Mouse (Mus musculus): Measurements from ENCODE around the gene Olfr1506.
"Not testable (repeated sequence)": the region's sequence is repeated elsewhere in the genome, so short reads cannot be mapped to it uniquely, and the experiment has no call there.

DNA sequence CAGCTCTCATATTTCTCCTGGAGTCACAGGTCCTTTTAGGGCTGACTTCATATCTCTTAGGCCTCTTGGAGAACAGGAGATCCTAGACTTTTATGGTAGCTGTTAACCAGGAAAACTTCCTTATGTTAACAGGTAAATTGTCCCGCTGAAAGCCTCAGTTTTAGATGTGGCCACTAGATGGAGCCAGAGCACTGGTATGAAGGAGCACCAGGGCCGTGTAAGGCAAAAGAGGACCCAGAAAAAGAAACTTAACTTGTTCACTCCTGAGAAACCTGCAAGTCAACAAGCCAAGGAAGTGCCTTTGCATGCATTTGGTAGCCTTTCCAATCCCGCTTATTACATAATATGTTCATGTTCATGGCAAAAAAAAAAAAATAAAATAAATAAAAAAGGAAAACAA lies 29.5 kb downstream of the Olfr1506 start:
- not testable (repeated sequence) for TF ChIP-seq POLR2A (IDR thresholded peaks at IDR 0.05; ENCODE audit: borderline replicate concordance, extremely low read depth, insufficient read depth, insufficient read length, poor library complexity, severe bottlenecking); CTCF (IDR thresholded peaks at IDR 0.05; ENCODE audit: borderline replicate concordance, extremely low read depth, insufficient read depth, insufficient read length)

All from brain, embryonic 14.5 days (tissue).